Mouse (Mus musculus): Measurements from ENCODE around the gene Dach1.

GRCm38 (mm10) chr14:97829865-97830264, 339.7 kb downstream of the Dach1 start:
- no peak for TF ChIP-seq CTCF (IDR thresholded peaks at IDR 0.05; ENCODE audit: borderline replicate concordance, insufficient read depth, low read depth, low read length)
- no peak for TF ChIP-seq POLR2A (IDR thresholded peaks at IDR 0.05; ENCODE audit: borderline replicate concordance, insufficient read depth, low read length)

Measured in cerebellum, adult 2 months (tissue).